Mouse (Mus musculus) limb, embryonic 11.5 days (tissue): ENCODE measurements at regions not wholly inside any gene's neighbourhood (a gene's known extent, or its start where the extent isn't known, plus 50 kb on each side); places are given as distances from the start of the nearest gene placed in this dataset.
A peak's percentile ranks its signal among the peaks of the same experiment; 100 is the strongest.

Source experiments
- ATAC-seq: fragments of 200-750 bp; cut with Nextera tagmentation; 2 replicates; pipeline ENCODE4 v1.8.0; 2017; ENCODE audit warnings: low read depth; ENCODE audit not compliant: insufficient number of reproducible peaks, low FRiP score, low TSS enrichment
- DNase-seq: peaks from one replicate; pipeline ENCODE4 v3.0.0-alpha.2; 2015; ENCODE audit warnings: low spot score
- H3K27ac ChIP-seq: fragments of 300-500 bp; sonication (generic); replicated peaks from 2 replicates; pipeline ENCODE4 v1.5.1; 2014; ENCODE audit warnings: low read depth, mild to moderate bottlenecking, low read length
- H3K27me3 ChIP-seq: fragments of 300-500 bp; sonication (generic); 2 replicates; pipeline ENCODE4 v1.6.1; 2014; ENCODE audit warnings: mild to moderate bottlenecking, low read length, mixed read lengths; ENCODE audit not compliant: control insufficient read depth, insufficient read depth
- H3K36me3 ChIP-seq: fragments of 300-500 bp; sonication (generic); 2 replicates; pipeline ENCODE4 v1.6.1; 2014; ENCODE audit warnings: mild to moderate bottlenecking, low read length, moderate library complexity, mixed read lengths; ENCODE audit not compliant: control insufficient read depth, insufficient read depth
- H3K4me1 ChIP-seq: fragments of 300-500 bp; sonication (generic); 2 replicates; pipeline ENCODE4 v1.6.1; 2014; ENCODE audit warnings: low read length, mixed read lengths; ENCODE audit not compliant: control insufficient read depth, insufficient read depth
- H3K4me2 ChIP-seq: fragments of 300-500 bp; sonication (generic); 2 replicates; pipeline ENCODE4 v1.6.1; 2014; ENCODE audit warnings: low read depth, mild to moderate bottlenecking, moderate library complexity; ENCODE audit not compliant: severe bottlenecking
- H3K4me3 ChIP-seq: fragments of 300-500 bp; sonication (generic); 2 replicates; pipeline ENCODE4 v1.5.1; 2014; ENCODE audit warnings: low read depth, low read length
- H3K9ac ChIP-seq: fragments of 300-500 bp; sonication (generic); 2 replicates; pipeline ENCODE4 v1.6.1; 2014; ENCODE audit warnings: mild to moderate bottlenecking, low read length
- H3K9me3 ChIP-seq: fragments of 300-500 bp; sonication (generic); 2 replicates; pipeline ENCODE4 v1.6.1; 2016; ENCODE audit warnings: low read length; ENCODE audit not compliant: control insufficient read depth
- WGBS: fragments of 180-500 bp; shearing (Covaris S2); extraction: QIAGEN DNeasy Blood & Tissue Kit; methylation state at CpG from one replicate; pipeline ENCODE4 v1.1.7; 2014; 5-methylcytosine and 5-hydroxymethylcytosine counted together

DNA sequence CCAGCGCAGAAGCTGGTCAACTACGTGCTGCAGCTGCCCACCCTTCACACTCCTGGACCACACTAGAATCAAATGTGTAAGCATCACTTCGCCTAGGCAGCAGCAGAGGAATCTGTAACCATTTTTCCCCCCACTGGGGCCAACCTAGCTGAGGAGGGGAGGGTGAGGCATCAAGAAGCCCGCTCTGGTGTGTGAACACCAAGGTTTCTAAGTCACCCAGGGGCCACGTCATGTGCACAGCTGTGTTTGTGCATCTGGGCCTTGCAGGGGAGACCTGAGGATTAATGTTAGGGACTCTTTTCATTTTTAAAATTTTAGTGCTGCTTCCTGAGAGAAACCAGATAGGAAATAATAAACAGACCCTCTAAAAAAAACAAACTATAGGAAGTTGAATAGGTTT lies 321.8 kb downstream of the Rnd3 start:
- Histone ChIP-seq H3K4me3 (no peak overlapping the region), H3K9ac (no peak overlapping the region), H3K27me3 (no peaks in the 10 kb centered on the region), H3K9me3 (no peaks in the 10 kb centered on the region), H3K36me3 (no peaks in the 10 kb centered on the region), H3K27ac (no peak overlapping the region), H3K4me2 (no peak overlapping the region), H3K4me1 (no peaks in the 10 kb centered on the region)
- no peak for DNase-seq
- no peak; the same call in 1 of the 2 replicates for ATAC-seq
- 73% methylated on average over 5 of the region's 5 CpGs for WGBS

DNA sequence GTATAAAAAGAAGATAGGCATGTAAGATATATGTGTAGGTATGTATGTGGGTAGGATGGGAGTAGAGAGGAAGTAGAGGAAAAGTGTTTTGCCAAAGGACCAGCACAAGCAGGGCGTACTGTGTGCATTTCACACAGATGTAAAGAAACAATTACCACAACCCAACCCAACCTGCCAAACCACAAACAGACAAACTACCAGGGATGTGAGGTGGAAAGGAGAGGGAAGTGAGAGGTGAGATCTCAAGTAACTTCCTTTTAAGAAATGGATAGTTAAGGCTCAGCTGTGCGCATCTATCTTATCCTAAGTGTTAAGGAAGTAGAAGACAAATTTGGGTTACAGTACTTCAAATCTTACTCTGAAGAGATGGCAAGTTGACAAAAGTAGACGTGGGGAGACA lies 322.4 kb downstream of the Rnd3 start:
- Histone ChIP-seq H3K9me3 (no peaks in the 10 kb centered on the region), H3K27me3 (no peaks in the 10 kb centered on the region), H3K36me3 (no peaks in the 10 kb centered on the region), H3K4me1 (no peaks in the 10 kb centered on the region), H3K27ac (no peak overlapping the region), H3K4me3 (no peak overlapping the region), H3K9ac (no peak overlapping the region), H3K4me2 (no peak overlapping the region)
- DNase-seq, result no peak
- 79% methylated on average over 3 of the region's 3 CpGs for WGBS
- no peak for ATAC-seq

DNA sequence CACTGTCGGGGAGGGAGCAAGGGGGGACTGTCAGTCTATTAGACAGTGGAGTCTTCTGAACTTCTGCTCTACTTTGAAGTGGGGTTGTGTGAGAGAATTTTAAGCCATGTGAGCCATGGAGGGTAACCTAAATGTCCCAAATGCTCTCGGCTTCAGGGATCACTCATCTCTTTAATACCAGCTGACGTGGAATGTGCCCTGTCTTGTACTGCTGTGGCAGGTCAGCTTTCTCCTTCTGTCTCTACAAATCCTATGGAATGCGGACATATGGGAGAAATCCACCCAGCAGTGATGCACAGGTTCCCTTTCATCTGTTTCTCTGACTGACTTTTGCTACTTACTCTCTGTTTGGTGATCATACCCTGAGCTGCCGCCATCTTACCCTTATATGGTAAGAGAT lies 323.3 kb downstream of the Rnd3 start:
- Histone ChIP-seq H3K4me3 (no peak overlapping the region), H3K9me3 (no peaks in the 10 kb centered on the region), H3K9ac (no peak overlapping the region), H3K27me3 (no peaks in the 10 kb centered on the region), H3K27ac (no peak overlapping the region), H3K36me3 (no peaks in the 10 kb centered on the region), H3K4me1 (no peaks in the 10 kb centered on the region), H3K4me2 (no peak overlapping the region)
- DNase-seq (no peak), ATAC-seq (no peak)
- 82% methylated on average over 5 of the region's 5 CpGs for WGBS

DNA sequence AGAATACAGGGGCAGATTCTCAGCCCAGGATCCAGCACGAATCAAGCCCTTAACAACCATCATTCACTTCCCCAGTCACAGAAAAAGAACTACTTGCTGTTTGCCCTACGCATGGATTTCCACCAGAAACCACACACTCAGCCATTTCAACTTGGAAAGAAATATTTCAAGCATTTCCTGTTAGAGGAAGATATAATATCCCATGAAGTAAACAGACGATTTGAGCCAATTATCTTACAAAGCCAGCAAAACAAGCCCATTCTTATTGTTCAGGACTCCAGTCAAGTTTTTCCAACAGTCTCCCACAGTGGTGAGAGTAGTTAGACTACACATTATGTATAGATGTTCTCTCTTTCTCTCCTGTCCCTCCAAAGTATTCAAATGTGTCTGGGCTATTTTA lies 324.1 kb downstream of the Rnd3 start:
- H3K4me2 ChIP-seq, result no peak overlapping the region
- DNase-seq (no peak), ATAC-seq (no peak)
- no peaks in the 10 kb centered on the region for H3K9me3 ChIP-seq
- no peaks in the 10 kb centered on the region for H3K27me3 ChIP-seq
- H3K9ac ChIP-seq, result no peak overlapping the region
- no peak overlapping the region for H3K27ac ChIP-seq
- WGBS, result 66% methylated on average over 3 of the region's 3 CpGs
- H3K4me3 ChIP-seq, result no peak overlapping the region
- H3K4me1 ChIP-seq, result no peaks in the 10 kb centered on the region
- H3K36me3 ChIP-seq, result no peaks in the 10 kb centered on the region

DNA sequence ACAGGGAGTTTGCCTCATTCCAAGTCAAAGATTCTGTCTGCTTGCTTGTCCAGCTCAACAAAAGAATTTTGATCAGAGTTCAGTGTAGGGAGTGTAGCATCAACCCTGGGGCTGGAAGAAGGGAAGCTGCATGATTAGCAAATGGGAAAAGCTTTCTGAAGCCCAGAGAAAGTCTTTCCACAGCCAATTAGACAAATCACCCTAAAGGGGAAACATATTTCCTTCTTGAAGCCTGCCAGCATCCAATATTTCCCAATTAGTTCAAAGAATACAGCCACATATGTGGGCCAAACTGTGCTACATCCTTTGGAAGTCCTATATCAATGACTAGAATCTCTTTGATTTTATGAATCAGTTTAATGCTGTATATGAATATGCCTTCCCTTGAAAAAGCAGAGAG lies 326.2 kb downstream of the Rnd3 start:
- no peak overlapping the region for H3K27ac ChIP-seq
- no peaks in the 10 kb centered on the region for H3K9me3 ChIP-seq

DNA sequence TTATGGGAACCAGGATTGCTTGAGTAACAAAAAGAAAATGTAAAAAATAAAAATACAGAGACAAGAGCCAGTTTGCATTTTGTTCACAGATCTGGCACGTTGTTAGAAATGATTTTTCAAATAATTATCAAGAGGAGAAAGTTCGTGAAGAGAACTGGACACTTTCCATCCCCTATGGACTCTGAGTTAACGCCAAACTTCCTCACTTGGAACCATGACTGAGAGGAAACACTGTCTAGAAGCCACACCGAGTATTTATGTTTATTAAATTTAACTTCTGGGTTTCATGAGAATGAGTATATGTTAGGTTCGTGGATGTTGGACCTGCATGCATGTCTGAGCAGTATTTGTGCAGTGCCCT lies 329.6 kb downstream of the Rnd3 start:
- DNase-seq (no peak), ATAC-seq (no peak)
- Histone ChIP-seq H3K36me3 (no peaks in the 10 kb centered on the region), H3K4me3 (no peak overlapping the region), H3K9me3 (no peaks in the 10 kb centered on the region), H3K27me3 (no peaks in the 10 kb centered on the region), H3K9ac (no peak overlapping the region), H3K4me1 (0 out of 2 replicates have a peak, but pooled peaks cover 6% of the 10 kb centered on the region), H3K4me2 (no peak overlapping the region), H3K27ac (no peak overlapping the region)
- WGBS, result 88% methylated on average over 5 of the region's 5 CpGs

More for the DNA sequence above, 326.2 kb downstream of the Rnd3 start:
- H3K36me3 ChIP-seq, result no peaks in the 10 kb centered on the region
- ATAC-seq (no peak), DNase-seq (no peak)
- no peaks in the 10 kb centered on the region for H3K27me3 ChIP-seq
- H3K4me1 ChIP-seq, result no peaks in the 10 kb centered on the region
- H3K9ac ChIP-seq, result no peak overlapping the region
- no peak overlapping the region for H3K4me2 ChIP-seq
- no peak overlapping the region for H3K4me3 ChIP-seq

DNA sequence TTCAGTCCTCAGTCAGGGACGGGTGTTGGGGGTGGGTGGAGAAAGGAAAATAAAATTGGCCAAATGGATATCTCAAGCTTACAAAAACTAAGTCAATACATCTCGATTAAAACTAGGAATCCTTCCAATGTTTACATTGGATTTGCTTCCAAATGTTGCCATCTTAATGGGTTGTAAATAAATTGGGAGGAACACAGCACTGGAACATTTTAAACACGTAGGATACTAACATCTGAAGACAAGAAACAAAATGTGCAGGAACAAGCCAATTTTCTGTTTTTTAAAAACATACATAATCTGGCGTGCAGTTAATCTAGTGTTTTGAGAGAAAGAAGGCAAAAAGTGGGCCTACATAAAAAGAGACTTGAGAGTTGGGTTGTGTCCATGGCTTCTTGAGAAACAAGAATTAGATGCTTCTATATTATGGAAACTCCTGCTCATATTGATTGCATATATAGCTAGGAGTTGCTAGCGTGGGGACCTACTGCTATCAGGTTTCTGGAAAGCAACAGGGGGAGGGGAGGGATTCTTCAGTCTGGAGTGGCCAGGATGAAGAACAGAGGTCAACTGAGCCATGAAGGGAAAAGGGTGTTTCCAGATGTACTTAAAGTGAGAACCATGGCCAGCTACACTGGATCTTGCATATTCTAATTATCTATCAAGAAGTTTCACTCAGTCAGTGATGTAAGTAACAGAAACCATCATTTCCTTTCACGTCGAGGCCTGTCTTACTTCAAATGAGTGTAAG lies 330.2 kb downstream of the Rnd3 start:
- Histone ChIP-seq H3K9ac (no peak overlapping the region), H3K9me3 (no peaks in the 10 kb centered on the region), H3K27me3 (no peaks in the 10 kb centered on the region), H3K36me3 (no peaks in the 10 kb centered on the region), H3K4me3 (no peak overlapping the region), H3K27ac (no peak overlapping the region), H3K4me2 (no peak overlapping the region), H3K4me1 (0 out of 2 replicates have a peak, but pooled peaks cover 6% of the 10 kb centered on the region)
- WGBS, result 82% methylated on average over 7 of the region's 7 CpGs
- ATAC-seq (no peak), DNase-seq (no peak)

DNA sequence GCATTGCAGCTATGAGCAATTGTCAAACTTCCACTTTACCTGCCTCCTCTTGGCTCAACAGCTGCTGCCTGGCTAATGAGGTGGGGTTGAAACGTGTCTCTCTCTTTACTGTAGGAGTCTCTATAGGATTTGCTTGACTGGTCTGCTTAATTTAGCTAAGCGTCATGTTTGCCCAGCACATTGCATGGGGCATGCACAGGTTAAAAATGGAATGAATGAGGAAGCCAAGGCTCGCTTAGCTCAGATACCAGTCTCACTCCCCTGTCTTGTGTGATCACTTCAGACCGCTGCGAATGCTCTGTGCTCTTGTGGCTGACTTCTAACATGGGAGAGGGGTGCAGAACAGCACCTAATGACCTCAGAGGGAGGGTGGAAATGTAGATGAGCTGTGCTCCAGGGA lies 332.5 kb downstream of the Rnd3 start:
- DNase-seq (no peak), ATAC-seq (no peak)
- H3K4me1 ChIP-seq, result peaks cover 13% of the 10 kb centered on the region; the same call in 1 of the 2 replicates
- no peak overlapping the region for H3K4me2 ChIP-seq
- no peaks in the 10 kb centered on the region for H3K36me3 ChIP-seq
- H3K27me3 ChIP-seq, result no peaks in the 10 kb centered on the region
- 56% methylated on average over 5 of the region's 5 CpGs for WGBS
- H3K4me3 ChIP-seq, result no peak overlapping the region
- no peaks in the 10 kb centered on the region for H3K9me3 ChIP-seq
- H3K9ac ChIP-seq, result no peak overlapping the region
- H3K27ac ChIP-seq, result no peak overlapping the region

DNA sequence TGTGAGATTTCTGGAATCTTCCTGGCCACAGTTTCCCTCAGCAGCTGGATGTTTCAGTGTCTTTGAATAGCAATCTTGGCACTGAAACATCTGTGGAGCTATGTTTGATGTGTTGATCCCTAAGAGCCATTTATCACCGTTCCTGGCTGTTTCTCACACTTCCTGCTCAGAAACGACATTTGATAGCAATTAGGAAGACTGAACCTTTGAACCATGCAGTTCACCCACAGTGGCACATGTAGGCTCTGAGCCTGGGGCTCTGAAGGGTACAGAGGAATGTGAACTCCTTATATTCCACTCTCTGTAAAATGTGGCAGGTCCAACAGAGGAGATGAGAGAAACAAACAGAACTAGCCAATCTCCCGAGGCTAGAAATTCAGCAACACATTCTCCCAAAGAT lies 333.4 kb downstream of the Rnd3 start:
- Histone ChIP-seq H3K9me3 (no peaks in the 10 kb centered on the region), H3K27ac (no peak overlapping the region), H3K4me2 (no peak overlapping the region), H3K4me3 (no peak overlapping the region), H3K27me3 (no peaks in the 10 kb centered on the region), H3K4me1 (peaks cover 16% of the 10 kb centered on the region), H3K36me3 (no peaks in the 10 kb centered on the region), H3K9ac (no peak overlapping the region)
- DNase-seq (peak; percentile 31), ATAC-seq (no peak)
- under 1% methylated on average over 3 of the region's 3 CpGs for WGBS
